Mouse (Mus musculus) MEL (cell line): ENCODE data around the gene Hist1h4m. TPM values are rescaled to one million over a fixed set of nuclear protein-coding genes. Genes with fewer than 3 reads are reported as not detected.
A peak's percentile ranks its signal among the peaks of the same experiment; 100 is the strongest.
"Not testable (repeated sequence)": the region's sequence is repeated elsewhere in the genome, so short reads cannot be mapped to it uniquely, and the experiment has no call there.

Source experiments
- DNase-seq: peaks from one replicate; pipeline ENCODE4 v3.0.0; 2011; ENCODE audit warnings: low read depth, low spot score
- H3K27ac ChIP-seq: 2 replicates; pipeline ENCODE4 v1.5.1; 2012; ENCODE audit warnings: low read depth, mild to moderate bottlenecking, control low read depth, low read length, moderate library complexity; ENCODE audit not compliant: control insufficient read depth
- H3K27me3 ChIP-seq, 2 experiments: fragments of 150-350 bp in 1 of 2; sonication (generic) in 1 of 2; 2 replicates each; pipeline ENCODE4 v1.6.1; 2012; ENCODE audit warnings: low read length in 2 of 2, mild to moderate bottlenecking in 2 of 2, improper control_type of control experiment in 1 of 2, moderate library complexity in 1 of 2; ENCODE audit not compliant: insufficient read depth in 2 of 2, control insufficient read depth in 1 of 2
- H3K36me3 ChIP-seq, 2 experiments: 2 replicates each; pipeline ENCODE4 v1.6.1; 2012 to 2014; ENCODE audit warnings: low read length in 2 of 2, improper control_type of control experiment in 1 of 2, inconsistent platforms in 1 of 2, mild to moderate bottlenecking in 1 of 2; ENCODE audit not compliant: insufficient read depth in 2 of 2, control insufficient read depth in 1 of 2
- H3K4me1 ChIP-seq, 2 experiments: fragments of 150-350 bp in 1 of 2; sonication (generic) in 1 of 2; 2 replicates each; pipeline ENCODE4 v1.6.1; 2012; ENCODE audit warnings: low read length in 2 of 2, improper control_type of control experiment in 1 of 2, mild to moderate bottlenecking in 1 of 2; ENCODE audit not compliant: insufficient read depth in 2 of 2, control insufficient read depth in 1 of 2
- H3K4me3 ChIP-seq, 2 experiments: fragments of 150-350 bp in 1 of 2; sonication (generic) in 1 of 2; 2 replicates each; pipeline ENCODE4 v1.5.1; 2012; ENCODE audit warnings: low read depth in 2 of 2, low read length in 2 of 2, mild to moderate bottlenecking in 2 of 2, moderate library complexity in 2 of 2, control low read depth in 1 of 2, improper control_type of control experiment in 1 of 2; ENCODE audit not compliant: control insufficient read depth in 1 of 2, insufficient read depth in 1 of 2
- H3K79me2 ChIP-seq: 2 replicates; pipeline ENCODE4 v1.6.1; 2012; ENCODE audit warnings: mild to moderate bottlenecking, low read length, moderate library complexity; ENCODE audit not compliant: control insufficient read depth, poor library complexity, insufficient read depth
- H3K9ac ChIP-seq: 2 replicates; pipeline ENCODE4 v1.6.1; 2012; ENCODE audit warnings: low read depth, mild to moderate bottlenecking, control low read depth, low read length, moderate library complexity; ENCODE audit not compliant: control insufficient read depth, poor library complexity, severe bottlenecking
- H3K9me3 ChIP-seq: fragments of 150-350 bp; sonication (generic); replicated peaks from 2 replicates; pipeline ENCODE4 v1.6.1; 2012; ENCODE audit warnings: mild to moderate bottlenecking, low read length, improper control_type of control experiment, moderate library complexity; ENCODE audit not compliant: insufficient read depth
- CHD1 ChIP-seq: IDR thresholded peaks from 2 replicates; pipeline ENCODE4 v1.6.1; 2012; ENCODE audit warnings: low read depth, mild to moderate bottlenecking, inconsistent platforms, low read length, improper control_type of control experiment
- CHD2 ChIP-seq: IDR thresholded peaks from 2 replicates; pipeline ENCODE4 v1.6.1; 2011; ENCODE audit warnings: low read length, improper control_type of control experiment
- GABPA ChIP-seq: IDR thresholded peaks from 2 replicates; pipeline ENCODE4 v1.6.1; 2012; ENCODE audit warnings: low read depth, mild to moderate bottlenecking, inconsistent platforms, low read length, improper control_type of control experiment, moderate library complexity
- MAFK ChIP-seq: IDR thresholded peaks from 2 replicates; pipeline ENCODE4 v1.6.1; 2011; ENCODE audit warnings: low read depth, mild to moderate bottlenecking, low read length, improper control_type of control experiment, borderline replicate concordance
- MAZ ChIP-seq: IDR thresholded peaks from 2 replicates; pipeline ENCODE4 v1.6.1; 2012; ENCODE audit warnings: low read depth, mild to moderate bottlenecking, inconsistent platforms, low read length, improper control_type of control experiment
- NELFE ChIP-seq: IDR thresholded peaks from 2 replicates; pipeline ENCODE4 v1.6.1; 2011; ENCODE audit warnings: low read depth, low read length, improper control_type of control experiment
- POLR2A ChIP-seq, 2 experiments: IDR thresholded peaks; 2 replicates each; pipeline ENCODE4 v1.6.1; 2011 to 2012; ENCODE audit warnings: low read length in 2 of 2, mild to moderate bottlenecking in 2 of 2, control low read depth in 1 of 2, improper control_type of control experiment in 1 of 2, low read depth in 1 of 2, moderate library complexity in 1 of 2; ENCODE audit not compliant: control insufficient read depth in 1 of 2, insufficient read depth in 1 of 2, poor library complexity in 1 of 2
- POLR2AphosphoS5 ChIP-seq: IDR thresholded peaks from 2 replicates; pipeline ENCODE4 v1.6.1; 2012; ENCODE audit warnings: low read depth, borderline replicate concordance, mild to moderate bottlenecking, inconsistent platforms, low read length, moderate library complexity, mixed read lengths
- TAL1 ChIP-seq: IDR thresholded peaks from 2 replicates; pipeline ENCODE4 v1.6.1; 2012; ENCODE audit warnings: mild to moderate bottlenecking, inconsistent platforms, low read length, moderate library complexity, mixed read lengths
- UBTF ChIP-seq: IDR thresholded peaks from 2 replicates; pipeline ENCODE4 v1.6.1; 2012; ENCODE audit warnings: low read depth, mild to moderate bottlenecking, inconsistent platforms, low read length, improper control_type of control experiment, moderate library complexity, borderline replicate concordance; ENCODE audit not compliant: insufficient read depth
- USF2 ChIP-seq, 2 experiments: IDR thresholded peaks; 2 replicates each; pipeline ENCODE4 v1.6.1; 2011 to 2012; ENCODE audit warnings: improper control_type of control experiment in 2 of 2, low read length in 2 of 2, borderline replicate concordance in 1 of 2, inconsistent platforms in 1 of 2, low read depth in 1 of 2, mild to moderate bottlenecking in 1 of 2; ENCODE audit not compliant: insufficient read depth in 1 of 2
- ZC3H11A ChIP-seq: IDR thresholded peaks from 2 replicates; pipeline ENCODE4 v1.6.1; 2012; ENCODE audit warnings: low read depth, mild to moderate bottlenecking, inconsistent platforms, low read length, improper control_type of control experiment
- ZKSCAN1 ChIP-seq: IDR thresholded peaks from 2 replicates; pipeline ENCODE4 v1.6.1; 2012; ENCODE audit warnings: low read depth, mild to moderate bottlenecking, inconsistent platforms, low read length, improper control_type of control experiment, moderate library complexity
- polyA plus RNA-seq, 2 experiments: library from polyadenylated mRNA; stranded (reverse) in 1 of 2; unstranded in 1 of 2; fragments of >175 nt in 1 of 2; fragments of >200 nt in 1 of 2; gene quantifications; 2 replicates each; pipeline versions ENCODE4 v1.2.1 to v1.2.4; 2012; ENCODE audit warnings: low replicate concordance in 2 of 2, low read depth in 1 of 2; ENCODE audit not compliant: insufficient read length in 2 of 2, insufficient read depth in 1 of 2, missing spikeins in 1 of 2
- total RNA-seq: library from RNA; depleted of rRNA; stranded (reverse); fragments of 300-350 nt; gene quantifications from 2 replicates; pipeline ENCODE4 v1.2.3, GENCODE M21; 2012

Hist1h4m gene
- total and polyA plus RNA-seq, 3 experiments = 27.5 to 49.2 TPM; not detected in 1

GRCm38 (mm10) chr13:21781639-21782038 lies 29.9 kb upstream of the Hist1h4m start:
- H3K36me3 ChIP-seq = peaks cover 0 to 34% of the 10 kb centered on the region in 2 experiments; a peak in 2 of 4 replicates
- no peak overlapping the region; a peak in 1 of 4 replicates for H3K4me3 ChIP-seq
- H3K27ac ChIP-seq = peak overlapping the region; percentile 71
- H3K79me2 ChIP-seq = peaks cover 8% of the 10 kb centered on the region; the same call in 1 of the 2 replicates
- H3K9ac ChIP-seq = peak overlapping the region; percentile 75
- H3K4me1 ChIP-seq = peaks cover 0 to 9% of the 10 kb centered on the region in 2 experiments; a peak in 2 of 4 replicates
- H3K9me3 ChIP-seq = no peaks in the 10 kb centered on the region
- H3K27me3 ChIP-seq = no peaks in the 10 kb centered on the region
- DNase-seq = peak; percentile 56
- TF ChIP-seq NELFE (no peak), CHD1 (no peak), GABPA (no peak), TAL1 (no peak), CHD2 (no peak), MAFK (no peak), ZKSCAN1 (no peak), USF2 (IDR thresholded peaks at IDR 0.05; ENCODE audit: borderline replicate concordance in 1 of 2, insufficient read depth in 1 of 2, low read depth in 1 of 2, low read length in 2 of 2) (no peak), ZC3H11A (no peak), UBTF (no peak), MAZ (no peak)
- TF ChIP-seq, all 39 proteins: peak for 0

GRCm38 (mm10) chr13:21782361-21783254 lies 28.9 kb upstream of the Hist1h4m start:
- TF ChIP-seq POLR2AphosphoS5 (peak; percentile 93; the same call in 1 of the 2 replicates), POLR2A (IDR thresholded peaks at IDR 0.05; ENCODE audit: control insufficient read depth in 1 of 2, insufficient read depth in 1 of 2, low read depth in 1 of 2, low read length in 2 of 2, poor library complexity in 1 of 2) (peak in 1 of 2 experiments; percentile 98; a peak in 2 of 4 replicates)
- TF ChIP-seq, all 39 proteins: peak for 2; not testable (repeated sequence) for 37
- H3K9me3 ChIP-seq, H3K79me2 ChIP-seq, H3K27me3 ChIP-seq, H3K4me1 ChIP-seq: not testable (repeated sequence)
- H3K27ac ChIP-seq = peak overlapping the region; percentile 93
- DNase-seq = peak; percentile 93
- H3K36me3 ChIP-seq = peaks cover 0 to 28% of the 10 kb centered on the region in 2 experiments; a peak in 2 of 4 replicates
- peak overlapping the region in 1 of 2 experiments; percentile 44; a peak in 2 of 4 replicates for H3K4me3 ChIP-seq
- H3K9ac ChIP-seq = peak overlapping the region; percentile 75
